Mouse (Mus musculus): Measurements from ENCODE around the gene Ldb1. TPM values are rescaled to one million over a fixed set of nuclear protein-coding genes. Genes with fewer than 3 reads are reported as not detected.

Gene Ldb1
- polyA plus RNA-seq, 1 experiment from 2014 or later, result 73.9 TPM

GRCm38 (mm10) chr19:46033911-46034310 is 11.1 kb downstream of the Ldb1 start:
- Histone ChIP-seq H3K27ac (no peak overlapping the region), H3K36me3 (peaks cover 58% of the 10 kb centered on the region)

GRCm38 (mm10) chr19:46032731-46033510 is 12.1 kb downstream of the Ldb1 start:
- no peak overlapping the region for H3K4me3 ChIP-seq (replicated peaks)
- no peaks in the 10 kb centered on the region for H3K27me3 ChIP-seq (replicated peaks)
- 86% methylated on average over 26 of the region's 26 CpGs for WGBS
- H3K4me2 ChIP-seq, result no peak overlapping the region
- peaks cover 58% of the 10 kb centered on the region for H3K36me3 ChIP-seq
- peaks cover 15% of the 10 kb centered on the region for H3K4me1 ChIP-seq
- ATAC-seq (ENCODE audit: insufficient read depth, low FRiP score, low read depth), result no peak
- no peak overlapping the region for H3K27ac ChIP-seq
- H3K9ac ChIP-seq, result no peak overlapping the region
- H3K9me3 ChIP-seq, result no peaks in the 10 kb centered on the region

More at GRCm38 (mm10) chr19:46033911-46034310, 11.1 kb downstream of the Ldb1 start:
- ATAC-seq (ENCODE audit: insufficient read depth, low FRiP score, low read depth), result no peak
- H3K27me3 ChIP-seq (replicated peaks), result no peaks in the 10 kb centered on the region
- no peak overlapping the region for H3K4me3 ChIP-seq (replicated peaks)
- H3K4me2 ChIP-seq, result no peak overlapping the region
- peaks cover 19% of the 10 kb centered on the region for H3K4me1 ChIP-seq
- H3K9me3 ChIP-seq, result no peaks in the 10 kb centered on the region
- no peak overlapping the region for H3K9ac ChIP-seq
- 93% methylated on average over 11 of the region's 11 CpGs for WGBS

GRCm38 (mm10) chr19:46031689-46032432 is 13.2 kb downstream of the Ldb1 start:
- Histone ChIP-seq H3K9me3 (no peaks in the 10 kb centered on the region), H3K27me3 (replicated peaks) (no peaks in the 10 kb centered on the region), H3K27ac (no peak overlapping the region), H3K9ac (no peak overlapping the region), H3K4me2 (no peak overlapping the region), H3K36me3 (peaks cover 56% of the 10 kb centered on the region), H3K4me1 (peaks cover 4% of the 10 kb centered on the region), H3K4me3 (replicated peaks) (no peak overlapping the region)
- ATAC-seq (ENCODE audit: insufficient read depth, low FRiP score, low read depth), result no peak
- WGBS, result 74% methylated on average over 9 of the region's 9 CpGs

- 92% methylated on average over 10 of the region's 10 CpGs for WGBS
- Histone ChIP-seq H3K27ac (no peak overlapping the region), H3K9me3 (no peaks in the 10 kb centered on the region), H3K4me2 (no peak overlapping the region), H3K36me3 (peaks cover 44% of the 10 kb centered on the region), H3K27me3 (replicated peaks) (no peaks in the 10 kb centered on the region), H3K4me1 (0 out of 2 replicates have a peak, but pooled peaks cover 4% of the 10 kb centered on the region), H3K4me3 (replicated peaks) (no peak overlapping the region), H3K9ac (no peak overlapping the region)
- ATAC-seq (ENCODE audit: insufficient read depth, low FRiP score, low read depth), result no peak
These were observed 14.6 kb downstream of the Ldb1 start for GRCm38 (mm10) chr19:46030196-46030983.

- H3K9ac ChIP-seq, result no peak overlapping the region
- H3K4me1 ChIP-seq, result 0 out of 2 replicates have a peak, but pooled peaks cover 4% of the 10 kb centered on the region
- 71% methylated on average over 1 of the region's 1 CpGs for WGBS
- no peak overlapping the region for H3K27ac ChIP-seq
- no peaks in the 10 kb centered on the region for H3K27me3 ChIP-seq (replicated peaks)
- peaks cover 36% of the 10 kb centered on the region for H3K36me3 ChIP-seq
- ATAC-seq (ENCODE audit: insufficient read depth, low FRiP score, low read depth), result no peak
- H3K4me2 ChIP-seq, result no peak overlapping the region
- no peak overlapping the region for H3K4me3 ChIP-seq (replicated peaks)
- no peaks in the 10 kb centered on the region for H3K9me3 ChIP-seq
These were observed 15.4 kb downstream of the Ldb1 start for GRCm38 (mm10) chr19:46029652-46030051.

GRCm38 (mm10) chr19:46028747-46029320 is 16.2 kb downstream of the Ldb1 start:
- Histone ChIP-seq H3K4me2 (no peak overlapping the region), H3K4me3 (replicated peaks) (no peak overlapping the region), H3K36me3 (peaks cover 28% of the 10 kb centered on the region), H3K9ac (no peak overlapping the region), H3K27me3 (replicated peaks) (no peaks in the 10 kb centered on the region), H3K4me1 (0 out of 2 replicates have a peak, but pooled peaks cover 4% of the 10 kb centered on the region), H3K27ac (no peak overlapping the region), H3K9me3 (no peaks in the 10 kb centered on the region)
- ATAC-seq (ENCODE audit: insufficient read depth, low FRiP score, low read depth), result no peak
- 68% methylated on average over 11 of the region's 11 CpGs for WGBS

- Histone ChIP-seq H3K4me1 (0 out of 2 replicates have a peak, but pooled peaks cover 4% of the 10 kb centered on the region), H3K36me3 (0 out of 2 replicates have a peak, but pooled peaks cover 7% of the 10 kb centered on the region), H3K27me3 (replicated peaks) (no peaks in the 10 kb centered on the region), H3K4me3 (replicated peaks) (no peak overlapping the region), H3K9ac (no peak overlapping the region), H3K27ac (no peak overlapping the region), H3K9me3 (no peaks in the 10 kb centered on the region), H3K4me2 (no peak overlapping the region)
- 63% methylated on average over 8 of the region's 8 CpGs for WGBS
- peak; percentile 11; the same call in 1 of the 2 replicates for ATAC-seq (ENCODE audit: insufficient read depth, low FRiP score, low read depth)
These were observed 18.4 kb downstream of the Ldb1 start for GRCm38 (mm10) chr19:46026567-46026966.

- WGBS, result 58% methylated on average over 6 of the region's 6 CpGs
- 0 out of 2 replicates have a peak overlapping the region, but pooled peaks have one; percentile 8 for H3K27ac ChIP-seq
- ATAC-seq (ENCODE audit: insufficient read depth, low FRiP score, low read depth), result peak; percentile 80
- H3K27me3 ChIP-seq (replicated peaks), result no peaks in the 10 kb centered on the region
- no peak overlapping the region for H3K4me2 ChIP-seq
- no peaks in the 10 kb centered on the region for H3K36me3 ChIP-seq
- no peak overlapping the region for H3K9ac ChIP-seq
- H3K4me1 ChIP-seq, result 0 out of 2 replicates have a peak, but pooled peaks cover 4% of the 10 kb centered on the region
- no peak overlapping the region for H3K4me3 ChIP-seq (replicated peaks)
- H3K9me3 ChIP-seq, result no peaks in the 10 kb centered on the region
These were observed 20.1 kb downstream of the Ldb1 start for GRCm38 (mm10) chr19:46024959-46025358.

- H3K27ac ChIP-seq, result no peak overlapping the region
- H3K9ac ChIP-seq, result no peak overlapping the region
- WGBS, result 80% methylated on average over 2 of the region's 2 CpGs
- H3K36me3 ChIP-seq, result no peaks in the 10 kb centered on the region
- no peak overlapping the region for H3K4me2 ChIP-seq
- H3K27me3 ChIP-seq (replicated peaks), result no peaks in the 10 kb centered on the region
- no peak overlapping the region for H3K4me3 ChIP-seq (replicated peaks)
- H3K9me3 ChIP-seq, result no peaks in the 10 kb centered on the region
- H3K4me1 ChIP-seq, result no peaks in the 10 kb centered on the region
- ATAC-seq (ENCODE audit: insufficient read depth, low FRiP score, low read depth), result no peak
These were observed 29.0 kb downstream of the Ldb1 start for GRCm38 (mm10) chr19:46016023-46016422.

GRCm38 (mm10) chr19:46014572-46015178 is 30.3 kb downstream of the Ldb1 start:
- WGBS, result 32% methylated on average over 12 of the region's 12 CpGs
- Histone ChIP-seq H3K4me2 (no peak overlapping the region), H3K4me1 (no peaks in the 10 kb centered on the region), H3K36me3 (no peaks in the 10 kb centered on the region), H3K4me3 (replicated peaks) (no peak overlapping the region), H3K27me3 (replicated peaks) (no peaks in the 10 kb centered on the region), H3K9me3 (no peaks in the 10 kb centered on the region), H3K27ac (no peak overlapping the region), H3K9ac (no peak overlapping the region)
- ATAC-seq (ENCODE audit: insufficient read depth, low FRiP score, low read depth), result peak; percentile 65; the same call in 1 of the 2 replicates

- no peaks in the 10 kb centered on the region for H3K9me3 ChIP-seq
- no peak overlapping the region for H3K4me2 ChIP-seq
- ATAC-seq (ENCODE audit: insufficient read depth, low FRiP score, low read depth), result no peak
- peaks cover 2% of the 10 kb centered on the region; the same call in 1 of the 2 replicates for H3K36me3 ChIP-seq
- 85% methylated on average over 7 of the region's 7 CpGs for WGBS
- no peak overlapping the region for H3K4me3 ChIP-seq (replicated peaks)
- peaks cover 17% of the 10 kb centered on the region for H3K4me1 ChIP-seq
- no peak overlapping the region for H3K27ac ChIP-seq
- H3K27me3 ChIP-seq (replicated peaks), result no peaks in the 10 kb centered on the region
- H3K9ac ChIP-seq, result no peak overlapping the region
These were observed 39.3 kb downstream of the Ldb1 start for GRCm38 (mm10) chr19:46005680-46006079.
